Mouse (Mus musculus) neural tube, embryonic 11.5 days (tissue): ENCODE data around the gene Ppm1l. TPM values are rescaled to one million over a fixed set of nuclear protein-coding genes. Genes with fewer than 3 reads are reported as not detected.

Experiments used
- ATAC-seq: fragments of 200-750 bp; cut with Nextera tagmentation; 2 replicates; pipeline ENCODE4 v1.8.0; 2017; ENCODE audit warnings: moderate number of reproducible peaks, mild to moderate bottlenecking, moderate TSS enrichment, moderate library complexity; ENCODE audit not compliant: insufficient read depth, low FRiP score, low TSS enrichment
- DNase-seq: peaks from one replicate; pipeline ENCODE4 v3.0.0-alpha.2; 2015; ENCODE audit warnings: low spot score
- H3K27ac ChIP-seq: fragments of 300-500 bp; sonication (generic); 2 replicates; pipeline ENCODE4 v1.5.1; 2014; ENCODE audit warnings: low read depth, mild to moderate bottlenecking, low read length
- H3K27me3 ChIP-seq: fragments of 300-500 bp; sonication (generic); 2 replicates; pipeline ENCODE4 v1.6.1; 2014; ENCODE audit warnings: mild to moderate bottlenecking, low read length, mixed read lengths; ENCODE audit not compliant: control insufficient read depth, insufficient read depth
- H3K36me3 ChIP-seq: fragments of 300-500 bp; sonication (generic); 2 replicates; pipeline ENCODE4 v1.6.1; 2014; ENCODE audit warnings: mild to moderate bottlenecking, low read length, moderate library complexity, mixed read lengths; ENCODE audit not compliant: control insufficient read depth, insufficient read depth
- H3K4me1 ChIP-seq: fragments of 300-500 bp; sonication (generic); 2 replicates; pipeline ENCODE4 v1.6.1; 2014; ENCODE audit warnings: low read length, mixed read lengths; ENCODE audit not compliant: control insufficient read depth, insufficient read depth
- H3K4me2 ChIP-seq: fragments of 300-500 bp; sonication (generic); 2 replicates; pipeline ENCODE4 v1.6.1; 2014; ENCODE audit warnings: low read depth, mild to moderate bottlenecking, moderate library complexity
- H3K4me3 ChIP-seq: fragments of 300-500 bp; sonication (generic); 2 replicates; pipeline ENCODE4 v1.5.1; 2014; ENCODE audit warnings: low read depth, low read length
- H3K9ac ChIP-seq: fragments of 300-500 bp; sonication (generic); 2 replicates; pipeline ENCODE4 v1.6.1; 2014; ENCODE audit warnings: mild to moderate bottlenecking, low read length
- H3K9me3 ChIP-seq: fragments of 300-500 bp; sonication (generic); 2 replicates; pipeline ENCODE4 v1.6.1; 2016; ENCODE audit warnings: low read length; ENCODE audit not compliant: control insufficient read depth
- WGBS: fragments of 180-500 bp; shearing (Covaris S2); extraction: QIAGEN DNeasy Blood & Tissue Kit; methylation state at CpG from one replicate; pipeline ENCODE4 v1.1.7; 2014; 5-methylcytosine and 5-hydroxymethylcytosine counted together
- polyA plus RNA-seq: library from polyadenylated mRNA; unstranded; fragments of >200 nt; fragmentation: Nextera tagmentation; extraction: Ambion mirVana; gene quantifications from 2 replicates; pipeline ENCODE4 v1.2.1, GENCODE M21; 2014

Ppm1l gene
- polyA plus RNA-seq, 1 experiment from 2014 or later = 22.6 TPM

DNA sequence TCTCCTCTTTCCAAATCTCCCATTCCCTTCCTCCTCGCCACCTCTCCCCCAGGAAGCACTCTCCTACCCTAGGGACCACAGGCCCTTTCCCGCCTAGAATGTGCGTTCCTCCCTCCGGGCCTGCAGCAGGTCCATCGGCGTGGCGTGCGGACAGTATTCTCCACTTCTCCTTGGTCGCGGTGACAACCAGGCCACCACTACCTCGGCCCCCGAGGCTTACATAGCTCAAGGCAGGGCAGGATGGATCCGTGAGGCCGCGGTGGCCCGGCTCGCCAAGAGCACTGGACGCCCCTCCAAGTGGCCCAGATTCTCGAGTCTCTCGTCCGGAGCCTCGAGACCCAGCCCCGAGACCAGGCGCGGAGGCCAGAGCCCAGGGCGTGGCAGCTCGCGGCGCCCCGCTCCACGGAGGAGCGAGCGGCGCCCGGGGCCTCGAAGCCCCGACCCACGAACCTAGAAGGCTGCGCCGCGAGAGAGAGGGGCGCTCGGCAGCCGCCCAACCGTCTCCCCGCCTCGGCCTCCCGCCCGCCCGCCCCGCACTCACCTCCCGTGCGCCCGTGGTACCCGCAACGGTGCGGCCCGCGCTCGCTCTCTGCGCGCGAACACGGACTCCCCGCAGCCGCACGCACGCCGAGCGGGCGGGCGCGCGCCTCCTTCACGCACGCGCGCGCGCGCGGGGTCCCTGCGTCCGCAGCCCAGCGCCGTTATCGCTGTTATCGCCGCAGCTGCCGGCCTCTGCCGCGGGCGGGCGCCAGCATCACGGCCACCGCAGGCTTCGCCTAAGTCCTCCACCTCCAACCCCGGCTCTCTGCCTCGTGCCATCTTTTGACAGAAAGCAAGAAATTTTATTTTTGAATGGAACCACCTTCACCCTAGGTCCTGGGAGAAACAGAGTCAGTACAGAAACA is 281.9 kb downstream of the Ppm1l start, which contains the start of gene B3galnt1:
Gene B3galnt1 (minus strand): TSS at position 700 of the 905 bp plus-strand sequence.
- Histone ChIP-seq H3K36me3 (no peaks in the 10 kb centered on the region), H3K27me3 (no peaks in the 10 kb centered on the region), H3K9me3 (no peaks in the 10 kb centered on the region), H3K9ac (peak within 1 kb of the TSS; percentile 78), H3K4me3 (peak within 1 kb of the TSS; percentile 71), H3K4me2 (peak within 1 kb of the TSS; percentile 75), H3K27ac (0 out of 2 replicates have a peak within 1 kb of the TSS, but pooled peaks have one; percentile 23), H3K4me1 (peaks cover 4% of the 10 kb centered on the region; the same call in 1 of the 2 replicates)
- ATAC-seq (peak; percentile 88), DNase-seq (peak; percentile 83)
- WGBS = under 1% methylated on average over 70 of the region's 99 CpGs

GRCm38 (mm10) chr3:69599166-69599500 is 282.5 kb downstream of the Ppm1l start:
- H3K4me2 ChIP-seq = peak overlapping the region; percentile 75
- peak overlapping the region; percentile 78 for H3K9ac ChIP-seq
- DNase-seq (no peak), ATAC-seq (peak; percentile 36; the same call in 1 of the 2 replicates)
- no peaks in the 10 kb centered on the region for H3K36me3 ChIP-seq
- H3K4me1 ChIP-seq = peaks cover 4% of the 10 kb centered on the region; the same call in 1 of the 2 replicates
- WGBS = 25% methylated on average over 5 of the region's 5 CpGs
- H3K4me3 ChIP-seq = peak overlapping the region; percentile 71
- H3K27me3 ChIP-seq = no peaks in the 10 kb centered on the region
- H3K27ac ChIP-seq = no peak overlapping the region
- H3K9me3 ChIP-seq = no peaks in the 10 kb centered on the region

- Histone ChIP-seq H3K27me3 (no peaks in the 10 kb centered on the region), H3K27ac (no peak overlapping the region), H3K4me2 (no peak overlapping the region), H3K36me3 (no peaks in the 10 kb centered on the region), H3K4me3 (no peak overlapping the region), H3K9me3 (no peaks in the 10 kb centered on the region), H3K9ac (no peak overlapping the region), H3K4me1 (no peaks in the 10 kb centered on the region)
- DNase-seq = no peak
- WGBS = 84% methylated on average over 1 of the region's 1 CpGs
- ATAC-seq = no peak
Observed at GRCm38 (mm10) chr3:69606923-69607322, 290.3 kb downstream of the Ppm1l start.

- H3K36me3 ChIP-seq = no peaks in the 10 kb centered on the region
- no peaks in the 10 kb centered on the region for H3K4me1 ChIP-seq
- 59% methylated on average over 1 of the region's 1 CpGs for WGBS
- DNase-seq (no peak), ATAC-seq (no peak)
- no peak overlapping the region for H3K4me2 ChIP-seq
- no peak overlapping the region for H3K27ac ChIP-seq
- H3K27me3 ChIP-seq = no peaks in the 10 kb centered on the region
- H3K4me3 ChIP-seq = no peak overlapping the region
- H3K9me3 ChIP-seq = no peaks in the 10 kb centered on the region
- no peak overlapping the region for H3K9ac ChIP-seq
Observed at GRCm38 (mm10) chr3:69607468-69607867, 290.8 kb downstream of the Ppm1l start.

- H3K4me1 ChIP-seq = no peaks in the 10 kb centered on the region
- no peak overlapping the region for H3K9ac ChIP-seq
- no peak overlapping the region for H3K4me2 ChIP-seq
- H3K27ac ChIP-seq = no peak overlapping the region
- no peaks in the 10 kb centered on the region for H3K36me3 ChIP-seq
- H3K9me3 ChIP-seq = no peaks in the 10 kb centered on the region
- no peaks in the 10 kb centered on the region for H3K27me3 ChIP-seq
- WGBS = 93% methylated on average over 5 of the region's 5 CpGs
- DNase-seq (no peak), ATAC-seq (no peak)
- H3K4me3 ChIP-seq = no peak overlapping the region
Observed at GRCm38 (mm10) chr3:69607909-69608308, 291.2 kb downstream of the Ppm1l start.

Other genes starting within 250 kb of the Ppm1l start
- gene Kpna4, start 189.7 kb upstream of the Ppm1l start, polyA plus RNA-seq = 46.0 and 48.5 TPM in 2 replicates
- gene Arl14, start 94.4 kb upstream of the Ppm1l start, polyA plus RNA-seq = not detected in 2 replicates